Mouse (Mus musculus) megakaryocyte, embryonic 14.5 days (primary cell): ENCODE results near the gene Myrf.

ENCODE experiments used
- FLI1 ChIP-seq: IDR thresholded peaks from 2 replicates; pipeline ENCODE4 v1.6.1; 2012; ENCODE audit warnings: low read length, inconsistent platforms, mixed read lengths
- GATA1 ChIP-seq: IDR thresholded peaks from 3 replicates; pipeline ENCODE4 v1.6.1; 2012; ENCODE audit warnings: mixed read lengths, low read length, inconsistent platforms, borderline replicate concordance

DNA sequence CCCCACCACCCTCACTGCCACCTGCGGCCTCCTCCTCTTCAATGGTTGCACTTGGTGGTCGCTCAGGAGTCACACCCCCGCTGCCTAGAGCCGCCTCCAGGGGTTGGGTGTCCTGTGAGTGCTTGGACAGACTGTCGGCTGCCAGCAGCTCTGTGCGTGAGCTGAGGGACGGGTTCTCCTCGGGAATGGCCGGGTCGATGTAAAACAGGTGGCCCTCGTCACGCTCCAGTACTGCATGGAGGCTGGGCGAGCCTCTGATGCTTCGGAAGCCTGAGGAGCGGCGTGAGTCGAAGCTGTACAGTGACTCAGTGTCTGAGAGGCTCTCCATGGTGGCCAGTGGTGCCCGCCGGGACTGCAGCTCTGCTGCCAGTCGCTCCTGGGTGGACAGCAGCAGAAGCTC is 7.6 kb upstream of the Myrf start:
- TF ChIP-seq GATA1 (no peak), FLI1 (no peak)
